Mouse (Mus musculus): ENCODE measurements around the gene Fhdc1. TPM values are rescaled to one million over a fixed set of nuclear protein-coding genes. Genes with fewer than 3 reads are reported as not detected.

The Fhdc1 gene
- 2.2 and 2.8 TPM in 2 replicates for polyA plus RNA-seq (2014; fragmentation: Nextera tagmentation; extraction: Ambion mirVana)

DNA sequence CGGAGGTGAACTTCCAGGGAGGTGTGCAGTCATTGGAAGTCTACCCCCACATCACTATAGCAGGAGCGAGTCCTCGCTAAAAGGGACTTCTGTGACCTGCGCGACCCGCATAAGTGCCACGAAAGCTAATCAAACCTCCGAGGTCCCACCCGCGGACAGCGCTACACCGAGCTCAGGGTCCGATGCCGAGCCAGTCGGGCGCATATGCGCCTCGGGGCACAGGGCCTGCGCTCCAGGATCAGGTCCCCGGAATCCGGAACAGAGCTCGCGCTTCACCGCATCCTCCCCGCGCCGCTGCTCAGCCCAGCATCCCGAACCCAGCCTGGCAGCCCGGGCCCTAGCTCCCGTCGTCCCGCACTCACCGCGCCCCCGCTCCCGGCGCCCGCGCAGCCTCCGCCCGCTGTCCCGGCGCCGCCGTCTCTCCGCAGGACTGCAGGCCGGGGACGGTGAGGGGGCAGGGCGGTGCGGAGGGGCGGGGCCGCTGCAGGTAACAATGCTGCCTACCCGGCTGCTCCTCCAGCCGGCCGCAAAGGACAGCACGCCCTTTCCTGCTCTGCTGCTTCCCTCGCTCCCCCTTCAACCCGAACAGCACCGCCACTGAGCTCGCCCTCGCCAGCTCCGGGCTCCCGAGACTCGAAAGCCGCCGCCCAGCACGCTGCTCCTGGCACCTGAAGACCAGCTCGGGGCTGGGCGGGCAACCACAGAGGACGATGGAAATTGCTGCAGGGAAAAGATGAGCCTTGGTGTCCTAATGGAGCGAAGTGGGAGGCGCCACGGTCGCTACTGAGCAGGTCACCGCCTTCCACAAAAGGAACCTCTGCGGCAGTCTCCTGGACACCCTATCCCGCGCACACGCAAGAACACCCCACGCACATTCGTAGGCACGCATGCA lies at the start of gene Fhdc1:
TSS of gene Fhdc1 (minus strand) at position 424 of the 892 bp plus-strand sequence.
- Histone ChIP-seq H3K4me2 (ENCODE audit: low read depth, severe bottlenecking) (peak within 1 kb of the TSS; percentile 99), H3K9me3 (ENCODE audit: control insufficient read depth, low read length) (no peaks in the 10 kb centered on the region), H3K27ac (replicated peaks; ENCODE audit: low read depth, low read length) (no peak within 1 kb of the TSS), H3K27me3 (ENCODE audit: control insufficient read depth, insufficient read depth, low read length) (peaks cover 37% of the 10 kb centered on the region), H3K9ac (ENCODE audit: low read length) (peak within 1 kb of the TSS; percentile 18), H3K36me3 (ENCODE audit: control insufficient read depth, insufficient read depth, low read length) (no peaks in the 10 kb centered on the region), H3K4me3 (ENCODE audit: low read depth, low read length) (peak within 1 kb of the TSS; percentile 53), H3K4me1 (ENCODE audit: control insufficient read depth, insufficient read depth, low read length) (peaks cover 10% of the 10 kb centered on the region; the same call in 1 of the 2 replicates)
- peak; percentile 73 for DNase-seq (ENCODE audit: low spot score)
- under 1% methylated on average over 73 of the region's 82 CpGs for WGBS
- peak; percentile 55; the same call in 1 of the 2 replicates for ATAC-seq (ENCODE audit: insufficient number of reproducible peaks, low FRiP score, low TSS enrichment, low read depth)

DNA sequence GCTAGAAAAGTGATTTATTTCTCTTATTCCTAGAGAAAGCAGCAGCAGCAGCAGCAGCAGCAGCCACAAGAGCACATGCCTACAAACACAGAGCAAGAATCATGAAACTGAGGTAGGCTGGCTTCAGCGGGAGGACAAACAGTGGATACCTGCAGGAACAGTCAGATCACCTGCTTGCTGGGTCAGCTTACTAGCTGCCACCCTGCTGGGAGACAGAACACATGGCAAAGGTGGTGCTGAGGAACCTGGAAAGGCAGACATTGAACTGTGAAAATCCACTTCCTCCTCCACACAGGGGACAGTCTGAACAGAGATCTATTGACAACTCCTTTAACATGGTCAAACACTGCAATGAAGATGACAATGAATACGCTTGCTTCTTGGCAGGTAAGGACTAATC lies 48.8 kb upstream of the Fhdc1 start:
- no peaks in the 10 kb centered on the region for H3K4me1 ChIP-seq (ENCODE audit: control insufficient read depth, insufficient read depth, low read length)
- no peak overlapping the region for H3K9ac ChIP-seq (ENCODE audit: low read length)
- no peak overlapping the region for H3K4me3 ChIP-seq (ENCODE audit: low read depth, low read length)
- no peaks in the 10 kb centered on the region for H3K27me3 ChIP-seq (ENCODE audit: control insufficient read depth, insufficient read depth, low read length)
- H3K27ac ChIP-seq (replicated peaks; ENCODE audit: low read depth, low read length), result no peak overlapping the region
- no peaks in the 10 kb centered on the region for H3K9me3 ChIP-seq (ENCODE audit: control insufficient read depth, low read length)
- H3K36me3 ChIP-seq (ENCODE audit: control insufficient read depth, insufficient read depth, low read length), result no peaks in the 10 kb centered on the region
- DNase-seq (ENCODE audit: low spot score), result no peak
- no peak overlapping the region for H3K4me2 ChIP-seq (ENCODE audit: low read depth, severe bottlenecking)
- ATAC-seq (ENCODE audit: insufficient number of reproducible peaks, low FRiP score, low TSS enrichment, low read depth), result no peak
- WGBS, result 88% methylated on average over 2 of the region's 2 CpGs

DNA sequence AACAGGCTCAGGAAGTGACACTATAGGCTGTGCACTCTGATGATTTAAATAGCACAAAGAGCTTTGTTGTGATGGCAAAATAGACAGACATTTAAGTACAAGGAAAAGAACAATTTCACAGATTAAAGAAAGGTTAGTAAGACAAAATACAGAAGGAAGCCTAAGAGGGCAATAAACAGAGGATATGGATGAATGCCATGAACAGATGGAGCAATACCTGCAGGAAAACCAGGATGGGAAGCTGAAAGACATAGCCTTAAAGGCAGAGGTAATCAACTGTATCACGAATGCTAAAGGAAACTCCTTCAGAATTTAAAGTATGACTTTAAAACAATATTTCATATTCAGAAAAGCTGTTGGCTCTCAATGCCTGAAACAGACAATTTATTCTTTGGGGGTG lies 44.7 kb upstream of the Fhdc1 start:
- no peak for ATAC-seq (ENCODE audit: insufficient number of reproducible peaks, low FRiP score, low TSS enrichment, low read depth)
- no peaks in the 10 kb centered on the region for H3K4me1 ChIP-seq (ENCODE audit: control insufficient read depth, insufficient read depth, low read length)

DNA sequence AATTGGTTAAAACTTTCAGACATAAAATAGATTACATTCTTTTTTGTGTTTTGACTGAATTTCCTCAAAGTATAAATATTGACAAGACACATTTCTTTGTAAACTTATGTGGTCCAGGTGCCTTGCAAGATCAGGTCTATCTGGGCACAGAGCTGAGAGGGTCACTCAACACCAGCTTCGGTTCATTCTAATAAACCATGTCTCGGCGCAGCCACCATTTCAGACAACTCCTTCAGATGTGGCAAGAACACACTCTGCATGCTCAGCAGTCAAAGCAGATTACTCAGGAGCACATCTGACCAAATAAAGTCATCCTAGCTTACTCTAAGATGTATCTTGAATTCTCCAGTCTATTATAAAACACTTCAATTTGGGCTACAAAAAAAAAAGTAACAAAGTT lies 35.9 kb upstream of the Fhdc1 start:
- no peak overlapping the region for H3K4me3 ChIP-seq (ENCODE audit: low read depth, low read length)
- WGBS, result 87% methylated on average over 3 of the region's 3 CpGs
- DNase-seq (ENCODE audit: low spot score) (no peak), ATAC-seq (ENCODE audit: insufficient number of reproducible peaks, low FRiP score, low TSS enrichment, low read depth) (no peak)
- no peaks in the 10 kb centered on the region for H3K36me3 ChIP-seq (ENCODE audit: control insufficient read depth, insufficient read depth, low read length)
- H3K4me1 ChIP-seq (ENCODE audit: control insufficient read depth, insufficient read depth, low read length), result no peaks in the 10 kb centered on the region
- H3K4me2 ChIP-seq (ENCODE audit: low read depth, severe bottlenecking), result no peak overlapping the region
- no peak overlapping the region for H3K27ac ChIP-seq (replicated peaks; ENCODE audit: low read depth, low read length)
- H3K27me3 ChIP-seq (ENCODE audit: control insufficient read depth, insufficient read depth, low read length), result no peaks in the 10 kb centered on the region
- H3K9ac ChIP-seq (ENCODE audit: low read length), result no peak overlapping the region
- H3K9me3 ChIP-seq (ENCODE audit: control insufficient read depth, low read length), result no peaks in the 10 kb centered on the region

More for the DNA sequence above, 44.7 kb upstream of the Fhdc1 start:
- no peak for DNase-seq (ENCODE audit: low spot score)
- 91% methylated on average over 1 of the region's 1 CpGs for WGBS
- Histone ChIP-seq H3K4me3 (ENCODE audit: low read depth, low read length) (no peak overlapping the region), H3K27me3 (ENCODE audit: control insufficient read depth, insufficient read depth, low read length) (no peaks in the 10 kb centered on the region), H3K36me3 (ENCODE audit: control insufficient read depth, insufficient read depth, low read length) (no peaks in the 10 kb centered on the region), H3K9ac (ENCODE audit: low read length) (no peak overlapping the region), H3K9me3 (ENCODE audit: control insufficient read depth, low read length) (no peaks in the 10 kb centered on the region), H3K4me2 (ENCODE audit: low read depth, severe bottlenecking) (no peak overlapping the region), H3K27ac (replicated peaks; ENCODE audit: low read depth, low read length) (no peak overlapping the region)

DNA sequence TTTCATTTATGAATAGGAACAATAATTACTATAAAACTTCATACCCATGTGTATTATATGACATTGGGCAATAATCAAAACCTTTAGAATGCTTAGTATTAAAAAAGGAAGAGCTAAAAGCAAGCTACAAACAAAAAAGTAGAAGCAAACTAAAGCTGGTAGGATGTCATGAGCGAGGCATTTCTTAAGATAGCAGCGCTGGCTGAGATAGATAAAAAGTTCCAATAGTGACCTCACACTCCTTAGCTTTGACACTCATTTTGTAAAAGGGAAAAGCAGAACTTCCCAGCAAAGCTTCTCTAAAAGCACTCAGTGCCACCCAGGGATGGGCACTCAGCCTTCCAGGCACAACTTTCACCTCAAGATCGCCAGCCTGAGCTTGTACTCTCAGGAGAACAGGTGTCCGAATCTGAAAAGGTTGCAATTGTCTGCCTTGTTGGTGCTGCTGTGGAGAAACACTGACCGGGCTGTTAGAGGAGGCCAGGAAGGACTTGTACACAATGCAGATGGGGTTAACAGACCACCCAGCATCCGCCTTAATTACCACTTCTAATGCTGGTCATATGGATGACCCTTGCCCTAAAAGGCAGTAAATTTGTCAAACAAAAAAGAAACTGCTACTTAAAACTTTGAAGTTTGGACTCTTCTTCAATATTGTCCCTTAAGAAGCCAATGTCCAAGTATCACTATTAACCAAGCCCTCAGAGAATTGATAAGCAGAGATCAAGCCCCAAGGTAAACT lies 32.7 kb upstream of the Fhdc1 start:
- peaks cover 2% of the 10 kb centered on the region; the same call in 1 of the 2 replicates for H3K36me3 ChIP-seq (ENCODE audit: control insufficient read depth, insufficient read depth, low read length)
- ATAC-seq (ENCODE audit: insufficient number of reproducible peaks, low FRiP score, low TSS enrichment, low read depth), result no peak
- H3K27ac ChIP-seq (replicated peaks; ENCODE audit: low read depth, low read length), result no peak overlapping the region
- no peak overlapping the region for H3K4me3 ChIP-seq (ENCODE audit: low read depth, low read length)
- H3K4me1 ChIP-seq (ENCODE audit: control insufficient read depth, insufficient read depth, low read length), result no peaks in the 10 kb centered on the region
- H3K4me2 ChIP-seq (ENCODE audit: low read depth, severe bottlenecking), result no peak overlapping the region
- H3K9me3 ChIP-seq (ENCODE audit: control insufficient read depth, low read length), result no peaks in the 10 kb centered on the region
- WGBS, result 39% methylated on average over 6 of the region's 6 CpGs
- H3K9ac ChIP-seq (ENCODE audit: low read length), result no peak overlapping the region
- DNase-seq (ENCODE audit: low spot score), result no peak
- no peaks in the 10 kb centered on the region for H3K27me3 ChIP-seq (ENCODE audit: control insufficient read depth, insufficient read depth, low read length)

DNA sequence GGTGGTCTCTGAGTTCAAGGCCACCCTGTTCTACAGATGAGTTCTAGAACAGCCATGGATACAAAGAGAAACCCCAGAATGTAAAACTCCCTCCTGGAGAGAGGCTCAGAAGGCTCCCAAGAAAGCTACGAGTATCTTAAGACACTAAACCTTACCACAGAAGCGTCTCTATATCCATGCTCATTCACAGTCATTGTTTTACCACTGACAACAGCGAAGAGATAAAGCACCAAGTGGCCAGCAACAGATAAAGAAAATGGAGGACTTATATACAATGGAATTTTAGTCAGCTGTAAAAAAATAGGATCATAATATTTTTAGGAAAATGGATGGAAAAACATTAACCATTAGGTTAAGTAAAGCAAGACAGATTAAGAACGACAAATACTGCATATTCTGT lies 25.0 kb upstream of the Fhdc1 start:
- DNase-seq (ENCODE audit: low spot score) (no peak), ATAC-seq (ENCODE audit: insufficient number of reproducible peaks, low FRiP score, low TSS enrichment, low read depth) (no peak)
- Histone ChIP-seq H3K4me3 (ENCODE audit: low read depth, low read length) (no peak overlapping the region), H3K9ac (ENCODE audit: low read length) (no peak overlapping the region), H3K4me2 (ENCODE audit: low read depth, severe bottlenecking) (no peak overlapping the region), H3K4me1 (ENCODE audit: control insufficient read depth, insufficient read depth, low read length) (no peaks in the 10 kb centered on the region), H3K9me3 (ENCODE audit: control insufficient read depth, low read length) (no peaks in the 10 kb centered on the region), H3K36me3 (ENCODE audit: control insufficient read depth, insufficient read depth, low read length) (peaks cover 2% of the 10 kb centered on the region; the same call in 1 of the 2 replicates), H3K27ac (replicated peaks; ENCODE audit: low read depth, low read length) (no peak overlapping the region), H3K27me3 (ENCODE audit: control insufficient read depth, insufficient read depth, low read length) (no peaks in the 10 kb centered on the region)
- 86% methylated on average over 4 of the region's 4 CpGs for WGBS

DNA sequence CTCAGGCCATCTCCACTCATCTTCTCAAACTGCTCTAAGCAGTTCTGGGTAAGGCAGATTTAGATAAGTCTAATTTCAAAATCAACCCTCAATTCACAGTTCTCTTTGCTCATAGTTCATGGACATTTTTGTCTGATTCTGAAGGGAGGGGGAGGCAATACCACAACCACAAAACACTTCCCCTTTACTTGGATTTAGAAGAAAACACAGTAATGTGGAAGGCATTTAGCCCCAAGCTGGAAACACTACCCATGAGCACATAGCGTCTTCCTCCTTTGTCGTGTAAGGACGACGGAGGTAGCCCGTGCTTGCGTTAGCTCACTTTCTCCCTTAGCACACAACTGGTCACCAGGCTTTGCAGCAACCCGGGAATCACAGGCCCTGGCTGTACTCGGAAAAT lies 24.1 kb upstream of the Fhdc1 start:
- Histone ChIP-seq H3K4me1 (ENCODE audit: control insufficient read depth, insufficient read depth, low read length) (no peaks in the 10 kb centered on the region), H3K4me2 (ENCODE audit: low read depth, severe bottlenecking) (no peak overlapping the region), H3K9ac (ENCODE audit: low read length) (no peak overlapping the region), H3K27ac (replicated peaks; ENCODE audit: low read depth, low read length) (no peak overlapping the region), H3K27me3 (ENCODE audit: control insufficient read depth, insufficient read depth, low read length) (no peaks in the 10 kb centered on the region), H3K4me3 (ENCODE audit: low read depth, low read length) (no peak overlapping the region), H3K9me3 (ENCODE audit: control insufficient read depth, low read length) (no peaks in the 10 kb centered on the region), H3K36me3 (ENCODE audit: control insufficient read depth, insufficient read depth, low read length) (peaks cover 2% of the 10 kb centered on the region; the same call in 1 of the 2 replicates)
- 91% methylated on average over 8 of the region's 8 CpGs for WGBS
- no peak for ATAC-seq (ENCODE audit: insufficient number of reproducible peaks, low FRiP score, low TSS enrichment, low read depth)
- no peak for DNase-seq (ENCODE audit: low spot score)

DNA sequence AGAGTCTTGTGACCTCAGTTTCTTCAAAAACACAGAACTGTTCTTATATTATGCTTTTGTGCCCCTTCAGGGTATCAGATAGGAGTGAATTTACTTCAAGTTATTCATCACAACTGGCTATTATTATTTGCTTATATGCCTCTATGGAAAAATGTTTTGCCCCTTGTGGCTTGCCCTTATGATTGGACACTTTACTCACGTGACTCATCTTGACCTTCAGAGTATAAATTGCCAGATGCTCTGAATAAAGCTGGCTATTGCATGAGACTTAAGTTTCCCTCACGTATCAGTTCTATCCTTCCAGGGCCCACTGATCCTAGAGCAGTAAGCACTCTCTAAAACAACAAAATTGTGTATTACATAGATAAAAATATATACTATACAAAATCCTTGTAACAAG lies 21.9 kb upstream of the Fhdc1 start:
- H3K4me3 ChIP-seq (ENCODE audit: low read depth, low read length), result no peak overlapping the region
- H3K9ac ChIP-seq (ENCODE audit: low read length), result no peak overlapping the region
- no peak overlapping the region for H3K4me2 ChIP-seq (ENCODE audit: low read depth, severe bottlenecking)
- no peaks in the 10 kb centered on the region for H3K36me3 ChIP-seq (ENCODE audit: control insufficient read depth, insufficient read depth, low read length)
- ATAC-seq (ENCODE audit: insufficient number of reproducible peaks, low FRiP score, low TSS enrichment, low read depth), result no peak
- H3K27me3 ChIP-seq (ENCODE audit: control insufficient read depth, insufficient read depth, low read length), result no peaks in the 10 kb centered on the region
- H3K4me1 ChIP-seq (ENCODE audit: control insufficient read depth, insufficient read depth, low read length), result no peaks in the 10 kb centered on the region
- DNase-seq (ENCODE audit: low spot score), result no peak
- 73% methylated on average over 2 of the region's 2 CpGs for WGBS
- no peak overlapping the region for H3K27ac ChIP-seq (replicated peaks; ENCODE audit: low read depth, low read length)
- no peaks in the 10 kb centered on the region for H3K9me3 ChIP-seq (ENCODE audit: control insufficient read depth, low read length)

All from limb, embryonic 11.5 days (tissue).